Mouse (Mus musculus): ENCODE data around the gene Olfr832.
"Not testable (repeated sequence)": the region's sequence is repeated elsewhere in the genome, so short reads cannot be mapped to it uniquely, and the experiment has no call there.

Olfr832 gene

GRCm38 (mm10) chr9:18936822-18937221, at the start of gene Olfr832:
Gene Olfr832 (plus strand): TSS chr9:18937122.
- not testable (repeated sequence) for DNase-seq (ENCODE audit: low spot score in 2 of 2)

- DNase-seq (ENCODE audit: low spot score in 2 of 2): not testable (repeated sequence)
Observed at GRCm38 (mm10) chr9:18907699-18908098, 29.2 kb upstream of the Olfr832 start.

DNA sequence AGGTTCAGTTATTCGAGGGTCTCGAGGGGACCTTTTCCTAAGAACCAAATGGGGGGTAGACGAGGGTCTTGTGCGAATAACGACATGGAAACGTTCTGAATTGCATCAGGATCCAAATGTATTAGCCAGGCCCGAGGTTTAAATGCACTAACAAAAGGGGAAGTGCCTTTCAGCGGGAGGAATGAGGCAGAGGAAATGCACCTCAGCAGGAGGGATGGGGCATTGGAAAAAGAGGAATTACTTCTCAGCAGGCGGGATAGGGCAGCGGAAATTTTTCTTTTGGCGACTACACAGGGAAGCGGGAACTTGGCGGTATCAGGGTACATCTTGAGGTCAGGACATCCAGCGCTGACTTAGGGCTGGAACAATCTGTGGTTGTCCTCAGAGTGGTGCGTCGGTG, 9.0 kb upstream of the Olfr832 start:
- not testable (repeated sequence) for DNase-seq (ENCODE audit: low spot score in 2 of 2)

- no peak for DNase-seq (ENCODE audit: low spot score in 2 of 2)
Observed at GRCm38 (mm10) chr9:18962021-18962420, 25.1 kb downstream of the Olfr832 start.

DNA sequence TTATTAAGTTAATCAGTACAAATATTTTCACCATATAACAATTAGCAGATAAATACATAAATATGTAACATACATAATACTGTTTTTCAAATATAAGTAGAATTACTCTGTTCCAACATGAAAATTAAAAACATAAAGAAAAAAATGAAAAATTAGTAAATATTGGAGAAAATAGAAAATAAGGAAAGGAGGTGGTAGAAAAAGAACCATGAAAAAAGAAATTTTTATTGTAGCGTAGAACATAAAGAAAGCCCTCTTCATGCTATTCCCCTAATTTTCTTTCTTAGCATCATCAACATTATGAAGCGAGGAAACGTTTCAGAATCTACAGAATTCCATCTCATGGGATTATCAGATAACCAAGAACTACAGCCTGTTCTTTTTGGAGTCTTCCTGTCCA, 50.8 kb downstream of the Olfr832 start, which contains the start of gene Olfr834:
Gene Olfr834, plus strand, starts transcription at position 301 of the 400 bp plus-strand sequence.
- DNase-seq (ENCODE audit: low spot score in 2 of 2): no peak

Measured in frontal cortex, postnatal 36 days (tissue).